Mouse (Mus musculus): ENCODE data around the gene Gm10376.
"Not testable (repeated sequence)": the region's sequence is repeated elsewhere in the genome, so short reads cannot be mapped to it uniquely, and the experiment has no call there.

Gene Gm10376

DNA sequence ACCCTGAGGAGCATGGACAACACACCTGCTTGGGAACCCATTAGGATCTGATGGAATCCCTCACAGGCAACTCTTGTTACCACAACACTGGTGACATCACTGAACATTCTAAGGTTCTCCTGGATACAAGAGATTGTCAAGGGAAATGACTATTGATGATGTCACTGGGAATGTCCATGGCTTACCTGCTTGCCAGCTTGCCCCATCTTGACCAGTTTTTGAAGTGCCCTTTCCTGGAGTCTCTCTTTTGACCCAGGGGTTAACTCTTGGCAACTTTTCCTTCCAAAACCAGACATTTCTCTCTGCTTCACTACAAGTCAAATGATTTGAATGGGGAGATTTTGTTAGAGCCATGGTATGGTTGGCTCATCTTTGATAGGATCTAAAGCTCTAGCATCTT, at the start of gene Gm10376:
Gm10376 (minus strand) TSS at position 101 of the 400 bp plus-strand sequence.
- not testable (repeated sequence) for DNase-seq

DNA sequence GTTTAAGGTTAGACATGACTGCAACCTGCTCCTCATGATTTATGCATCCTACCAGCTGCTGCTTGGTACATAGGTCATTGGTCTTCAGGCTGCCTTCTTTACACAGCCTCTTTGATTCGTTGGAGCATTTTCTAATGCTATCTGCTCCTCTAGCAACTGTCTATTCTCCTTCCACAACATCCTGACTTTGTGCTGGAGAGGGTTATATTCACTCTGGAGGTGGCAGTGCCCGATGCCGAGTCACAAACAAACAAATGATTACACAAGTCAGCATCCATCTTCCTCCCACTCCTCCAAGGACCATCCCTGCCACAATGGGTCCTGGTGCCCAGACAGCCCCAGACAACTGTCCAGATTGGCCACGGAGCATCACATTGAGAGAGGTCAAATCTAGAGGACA, 44.8 kb upstream of the Gm10376 start:
- DNase-seq: not testable (repeated sequence)

DNA sequence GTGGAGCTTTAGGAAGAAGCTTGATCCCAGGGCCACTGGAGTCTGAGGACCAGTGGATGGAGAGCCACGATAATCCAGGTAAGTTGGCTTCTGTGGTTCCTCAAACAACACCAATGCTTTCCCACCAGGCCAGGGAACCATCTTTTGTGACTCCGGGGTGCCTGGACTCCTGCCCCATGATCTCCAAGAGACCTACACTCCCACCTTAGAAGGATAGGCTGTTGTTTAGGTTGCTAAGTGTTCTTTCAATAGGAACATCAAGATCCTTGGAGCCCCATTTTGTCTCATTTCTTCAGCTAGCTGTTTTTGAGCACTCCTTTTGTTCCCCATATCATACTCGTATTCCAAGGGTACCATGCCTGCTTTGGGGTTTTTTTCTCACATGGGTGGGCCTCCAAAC, 42.6 kb upstream of the Gm10376 start:
- not testable (repeated sequence) for DNase-seq

DNA sequence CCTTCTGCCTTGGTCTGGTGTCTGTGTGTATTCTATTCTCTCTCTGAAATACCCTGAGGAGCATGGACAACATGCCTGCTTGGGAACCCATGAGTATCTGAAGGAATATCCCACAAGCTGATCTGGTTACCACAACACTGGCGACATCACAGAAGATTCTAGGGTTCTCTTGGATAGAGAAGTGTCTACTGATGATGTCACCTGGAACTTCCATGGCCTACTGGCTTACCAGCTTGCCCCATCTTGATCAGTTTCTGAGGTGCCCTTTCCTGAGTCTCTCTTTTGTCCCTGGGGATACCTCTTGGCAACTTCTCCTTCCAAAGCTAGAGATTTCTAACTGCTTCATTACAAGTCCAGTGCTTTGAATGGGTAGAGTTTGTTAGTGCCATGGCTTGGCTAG, 21.9 kb downstream of the Gm10376 start, which contains the start of gene Gm8082:
Gm8082 (minus strand) TSS at position 101 of the 400 bp plus-strand sequence.
- not testable (repeated sequence) for DNase-seq
